Mouse (Mus musculus): ENCODE measurements at regions not wholly inside any gene's neighbourhood (a gene's known extent, or its start where the extent isn't known, plus 50 kb on each side); places are given as distances from the start of the nearest gene placed in this dataset.
"Not testable (repeated sequence)": the region's sequence is repeated elsewhere in the genome, so short reads cannot be mapped to it uniquely, and the experiment has no call there.

GRCm38 (mm10) chr12:54516463-54516862, 139.9 kb downstream of the Sptssa start:
- H3K4me2 ChIP-seq (ENCODE audit: low read length): no peak overlapping the region
- no peaks in the 10 kb centered on the region for H3K9me3 ChIP-seq (ENCODE audit: control insufficient read depth, low read length)
- 66% methylated on average over 3 of the region's 3 CpGs for WGBS
- no peak overlapping the region for H3K4me3 ChIP-seq (ENCODE audit: control insufficient read depth in 1 of 2, insufficient read depth in 1 of 2, low read depth in 1 of 2, low read length in 2 of 2)
- H3K36me3 ChIP-seq (ENCODE audit: control insufficient read depth, insufficient read depth, low read length): no peaks in the 10 kb centered on the region
- no peak for ATAC-seq (ENCODE audit: insufficient number of reproducible peaks, insufficient read depth, low FRiP score, low read depth)
- H3K27ac ChIP-seq (replicated peaks in 1 of 2; ENCODE audit: control insufficient read depth in 1 of 2, insufficient read depth in 1 of 2, low read depth in 2 of 2, low read length in 2 of 2): no peak overlapping the region
- peaks cover 6 to 16% of the 10 kb centered on the region in 2 experiments for H3K4me1 ChIP-seq (ENCODE audit: control insufficient read depth in 2 of 2, insufficient read depth in 2 of 2, low read length in 2 of 2)
- no peak overlapping the region for H3K9ac ChIP-seq (ENCODE audit: low read length)
- H3K27me3 ChIP-seq (ENCODE audit: control insufficient read depth, insufficient read depth, low read length): no peaks in the 10 kb centered on the region

- H3K4me1 ChIP-seq (ENCODE audit: control insufficient read depth in 2 of 2, insufficient read depth in 2 of 2, low read length in 2 of 2): peaks cover 6 to 16% of the 10 kb centered on the region in 2 experiments
- 0 out of 4 replicates have a peak overlapping the region, but pooled peaks have one; percentile 1 to 52 for H3K27ac ChIP-seq (replicated peaks in 1 of 2; ENCODE audit: control insufficient read depth in 1 of 2, insufficient read depth in 1 of 2, low read depth in 2 of 2, low read length in 2 of 2)
- H3K9me3 ChIP-seq (ENCODE audit: control insufficient read depth, low read length); H3K27me3 ChIP-seq (ENCODE audit: control insufficient read depth, insufficient read depth, low read length); H3K4me2 ChIP-seq (ENCODE audit: low read length); H3K4me3 ChIP-seq (ENCODE audit: control insufficient read depth in 1 of 2, insufficient read depth in 1 of 2, low read depth in 1 of 2, low read length in 2 of 2); ATAC-seq (ENCODE audit: insufficient number of reproducible peaks, insufficient read depth, low FRiP score, low read depth); H3K9ac ChIP-seq (ENCODE audit: low read length); H3K36me3 ChIP-seq (ENCODE audit: control insufficient read depth, insufficient read depth, low read length): not testable (repeated sequence)
- WGBS: 24% methylated on average over 4 of the region's 4 CpGs
Measured at GRCm38 (mm10) chr12:54516039-54516438, 140.3 kb downstream of the Sptssa start.

- no peak for ATAC-seq (ENCODE audit: insufficient number of reproducible peaks, insufficient read depth, low FRiP score, low read depth)
- Histone ChIP-seq H3K4me3 (ENCODE audit: control insufficient read depth in 1 of 2, insufficient read depth in 1 of 2, low read depth in 1 of 2, low read length in 2 of 2) (no peak overlapping the region), H3K36me3 (ENCODE audit: control insufficient read depth, insufficient read depth, low read length) (no peaks in the 10 kb centered on the region), H3K9ac (ENCODE audit: low read length) (no peak overlapping the region), H3K27me3 (ENCODE audit: control insufficient read depth, insufficient read depth, low read length) (no peaks in the 10 kb centered on the region), H3K27ac (replicated peaks in 1 of 2; ENCODE audit: control insufficient read depth in 1 of 2, insufficient read depth in 1 of 2, low read depth in 2 of 2, low read length in 2 of 2) (0 out of 4 replicates have a peak overlapping the region, but pooled peaks of 1 of the 2 experiments have one; percentile 24), H3K4me1 (ENCODE audit: control insufficient read depth in 2 of 2, insufficient read depth in 2 of 2, low read length in 2 of 2) (peaks cover 0 to 3% of the 10 kb centered on the region in 2 experiments; a peak in 2 of 4 replicates), H3K4me2 (ENCODE audit: low read length) (no peak overlapping the region), H3K9me3 (ENCODE audit: control insufficient read depth, low read length) (no peaks in the 10 kb centered on the region)
- 51% methylated on average over 6 of the region's 6 CpGs for WGBS
Measured at GRCm38 (mm10) chr12:54509903-54510302, 146.5 kb downstream of the Sptssa start.

GRCm38 (mm10) chr12:54502775-54503174, 153.6 kb downstream of the Sptssa start:
- Histone ChIP-seq H3K9me3 (ENCODE audit: control insufficient read depth, low read length) (no peaks in the 10 kb centered on the region), H3K27ac (replicated peaks in 1 of 2; ENCODE audit: control insufficient read depth in 1 of 2, insufficient read depth in 1 of 2, low read depth in 2 of 2, low read length in 2 of 2) (peak overlapping the region; percentile 73 to 77), H3K36me3 (ENCODE audit: control insufficient read depth, insufficient read depth, low read length) (no peaks in the 10 kb centered on the region), H3K4me2 (ENCODE audit: low read length) (0 out of 2 replicates have a peak overlapping the region, but pooled peaks have one; percentile 21), H3K9ac (ENCODE audit: low read length) (no peak overlapping the region), H3K4me1 (ENCODE audit: control insufficient read depth in 2 of 2, insufficient read depth in 2 of 2, low read length in 2 of 2) (peaks cover 5 to 15% of the 10 kb centered on the region in 2 experiments; a peak in 3 of 4 replicates), H3K4me3 (ENCODE audit: control insufficient read depth in 1 of 2, insufficient read depth in 1 of 2, low read depth in 1 of 2, low read length in 2 of 2) (no peak overlapping the region), H3K27me3 (ENCODE audit: control insufficient read depth, insufficient read depth, low read length) (no peaks in the 10 kb centered on the region)
- no peak for ATAC-seq (ENCODE audit: insufficient number of reproducible peaks, insufficient read depth, low FRiP score, low read depth)
- WGBS: 43% methylated on average over 7 of the region's 7 CpGs

- no peaks in the 10 kb centered on the region for H3K9me3 ChIP-seq (ENCODE audit: control insufficient read depth, low read length)
- peaks cover 5 to 15% of the 10 kb centered on the region in 2 experiments; a peak in 3 of 4 replicates for H3K4me1 ChIP-seq (ENCODE audit: control insufficient read depth in 2 of 2, insufficient read depth in 2 of 2, low read length in 2 of 2)
- no peaks in the 10 kb centered on the region for H3K36me3 ChIP-seq (ENCODE audit: control insufficient read depth, insufficient read depth, low read length)
- H3K4me2 ChIP-seq (ENCODE audit: low read length): no peak overlapping the region
- no peak overlapping the region for H3K9ac ChIP-seq (ENCODE audit: low read length)
- no peak for ATAC-seq (ENCODE audit: insufficient number of reproducible peaks, insufficient read depth, low FRiP score, low read depth)
- no peak overlapping the region for H3K27ac ChIP-seq (replicated peaks in 1 of 2; ENCODE audit: control insufficient read depth in 1 of 2, insufficient read depth in 1 of 2, low read depth in 2 of 2, low read length in 2 of 2)
- no peaks in the 10 kb centered on the region for H3K27me3 ChIP-seq (ENCODE audit: control insufficient read depth, insufficient read depth, low read length)
- no peak overlapping the region for H3K4me3 ChIP-seq (ENCODE audit: control insufficient read depth in 1 of 2, insufficient read depth in 1 of 2, low read depth in 1 of 2, low read length in 2 of 2)
- WGBS: 32% methylated on average over 3 of the region's 3 CpGs
Measured at GRCm38 (mm10) chr12:54499963-54500362, 156.4 kb downstream of the Sptssa start.

GRCm38 (mm10) chr12:54495701-54496374, 160.5 kb downstream of the Sptssa start:
- H3K27ac ChIP-seq (replicated peaks in 1 of 2; ENCODE audit: control insufficient read depth in 1 of 2, insufficient read depth in 1 of 2, low read depth in 2 of 2, low read length in 2 of 2): no peak overlapping the region
- H3K4me2 ChIP-seq (ENCODE audit: low read length): no peak overlapping the region
- H3K4me1 ChIP-seq (ENCODE audit: control insufficient read depth in 2 of 2, insufficient read depth in 2 of 2, low read length in 2 of 2): peaks cover 4 to 10% of the 10 kb centered on the region in 2 experiments
- no peak for ATAC-seq (ENCODE audit: insufficient number of reproducible peaks, insufficient read depth, low FRiP score, low read depth)
- H3K4me3 ChIP-seq (ENCODE audit: control insufficient read depth in 1 of 2, insufficient read depth in 1 of 2, low read depth in 1 of 2, low read length in 2 of 2): no peak overlapping the region
- WGBS: 45% methylated on average over 4 of the region's 4 CpGs
- no peaks in the 10 kb centered on the region for H3K9me3 ChIP-seq (ENCODE audit: control insufficient read depth, low read length)
- no peaks in the 10 kb centered on the region for H3K27me3 ChIP-seq (ENCODE audit: control insufficient read depth, insufficient read depth, low read length)
- H3K36me3 ChIP-seq (ENCODE audit: control insufficient read depth, insufficient read depth, low read length): no peaks in the 10 kb centered on the region
- H3K9ac ChIP-seq (ENCODE audit: low read length): no peak overlapping the region

GRCm38 (mm10) chr12:54494756-54495375, 161.5 kb downstream of the Sptssa start:
- WGBS: 85% methylated on average over 7 of the region's 7 CpGs
- H3K4me1 ChIP-seq (ENCODE audit: control insufficient read depth in 2 of 2, insufficient read depth in 2 of 2, low read length in 2 of 2): peaks cover 4 to 6% of the 10 kb centered on the region in 2 experiments
- no peaks in the 10 kb centered on the region for H3K9me3 ChIP-seq (ENCODE audit: control insufficient read depth, low read length)
- no peak overlapping the region for H3K9ac ChIP-seq (ENCODE audit: low read length)
- no peak for ATAC-seq (ENCODE audit: insufficient number of reproducible peaks, insufficient read depth, low FRiP score, low read depth)
- no peak overlapping the region for H3K27ac ChIP-seq (replicated peaks in 1 of 2; ENCODE audit: control insufficient read depth in 1 of 2, insufficient read depth in 1 of 2, low read depth in 2 of 2, low read length in 2 of 2)
- H3K4me3 ChIP-seq (ENCODE audit: control insufficient read depth in 1 of 2, insufficient read depth in 1 of 2, low read depth in 1 of 2, low read length in 2 of 2): no peak overlapping the region
- no peaks in the 10 kb centered on the region for H3K27me3 ChIP-seq (ENCODE audit: control insufficient read depth, insufficient read depth, low read length)
- no peak overlapping the region for H3K4me2 ChIP-seq (ENCODE audit: low read length)
- no peaks in the 10 kb centered on the region for H3K36me3 ChIP-seq (ENCODE audit: control insufficient read depth, insufficient read depth, low read length)
